Mouse (Mus musculus): ENCODE data around the gene Rpusd2.

Gene Rpusd2

DNA sequence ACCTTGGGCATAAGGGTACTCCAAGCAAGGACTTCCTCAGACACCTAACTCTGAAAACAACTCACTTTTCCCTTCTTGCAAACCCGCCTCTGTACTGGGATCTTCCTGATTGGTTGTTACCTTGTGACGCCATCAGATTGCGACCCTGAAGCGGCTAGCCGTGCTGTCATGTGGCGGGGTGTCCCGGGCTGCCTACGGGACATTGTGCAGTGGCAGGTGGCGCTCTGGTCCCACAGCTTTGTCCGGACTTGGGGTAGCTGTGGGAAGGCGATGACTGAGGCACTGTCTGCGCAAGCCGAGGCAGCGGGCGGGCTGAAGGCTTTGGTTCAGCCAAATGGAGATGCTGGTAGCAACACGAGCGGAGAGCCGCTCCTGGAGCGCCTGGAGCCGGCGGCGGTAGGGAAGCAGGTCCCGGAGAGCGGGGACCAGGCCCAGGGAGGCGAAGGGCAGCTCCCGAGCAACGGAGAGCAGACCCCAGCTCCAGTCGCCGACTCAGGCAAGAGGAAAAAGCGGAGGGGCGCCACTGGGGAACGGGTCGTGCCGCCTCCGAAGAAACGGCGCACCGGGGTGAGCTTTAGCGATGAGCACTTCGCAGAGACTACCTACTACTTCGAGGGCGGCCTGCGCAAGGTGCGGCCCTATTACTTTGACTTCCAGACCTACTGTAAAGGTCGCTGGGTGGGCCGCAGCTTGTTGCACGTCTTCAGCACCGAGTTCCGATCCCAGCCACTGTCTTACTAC is at the start of gene Rpusd2:
TSS of gene Rpusd2 (plus strand) at position 135 of the 741 bp plus-strand sequence.
- CTCF ChIA-PET, result no interaction called here

DNA sequence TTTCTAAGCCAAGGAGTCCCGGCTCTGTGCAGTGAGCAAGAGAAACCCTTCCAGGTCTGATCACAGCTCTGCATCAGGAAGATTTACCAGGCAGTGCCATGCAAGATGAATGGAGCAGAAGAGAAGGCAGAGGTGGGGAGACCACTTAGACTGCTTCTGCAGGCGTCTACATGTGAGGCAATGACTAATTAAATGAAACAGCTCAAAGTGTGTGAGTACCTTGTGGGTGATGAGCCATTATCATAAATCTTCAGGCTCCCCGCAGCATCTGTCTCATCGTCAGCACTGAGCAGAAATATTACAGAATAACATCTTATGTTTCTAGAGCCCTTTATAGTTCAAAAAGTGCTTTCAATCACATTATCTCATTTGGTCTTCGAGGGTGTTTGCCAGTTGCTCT is 39.1 kb upstream of the Rpusd2 start:
- CTCF ChIA-PET, result interaction anchor here (0.6 kb wide), 1 partner anchor 648 kb away, joined by 5 read pairs; no protein-coding TSS in a partner anchor

DNA sequence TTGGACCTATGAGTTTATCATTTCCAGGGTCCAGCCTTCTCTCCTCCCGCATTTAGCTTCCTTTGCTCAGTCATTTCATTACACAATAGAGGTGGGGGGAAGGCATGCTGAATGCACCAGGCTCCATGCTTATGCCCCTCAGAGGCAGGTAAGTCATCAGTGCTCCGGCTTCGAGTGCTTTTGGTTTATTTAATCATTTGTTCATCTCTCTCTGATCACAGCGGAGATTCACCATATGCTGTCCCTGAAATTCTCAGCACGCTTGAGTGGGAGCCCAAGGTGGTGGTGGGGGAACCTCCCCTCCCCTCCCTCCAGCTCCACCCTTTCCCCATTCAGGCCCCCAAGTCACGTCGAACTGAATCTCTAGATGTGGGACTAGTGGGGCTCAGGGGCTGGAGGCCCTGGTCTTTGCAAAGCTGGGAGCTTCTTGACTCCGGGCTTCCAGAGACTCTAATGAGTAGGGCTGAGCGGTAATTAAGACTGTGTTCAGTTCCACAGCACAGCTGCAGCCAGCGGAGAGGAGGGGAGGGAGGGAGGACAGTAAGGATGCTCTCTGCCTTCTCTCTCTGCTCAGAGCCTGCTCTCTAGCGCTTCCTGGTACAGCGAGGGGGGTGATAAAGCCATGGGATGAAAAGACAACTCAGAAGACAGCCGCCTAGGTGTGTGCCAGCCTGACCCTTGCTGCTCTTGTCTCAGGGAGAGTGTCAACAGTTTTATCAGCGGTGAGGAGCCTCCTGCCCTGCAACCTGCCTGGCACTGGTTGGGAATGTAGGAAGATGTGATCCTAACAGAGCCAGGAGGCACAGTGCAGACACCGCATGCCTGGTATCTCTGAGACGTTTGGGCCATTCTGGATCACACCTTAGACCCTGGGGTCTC is 38.4 kb upstream of the Rpusd2 start:
- CTCF ChIA-PET, result no interaction called here

DNA sequence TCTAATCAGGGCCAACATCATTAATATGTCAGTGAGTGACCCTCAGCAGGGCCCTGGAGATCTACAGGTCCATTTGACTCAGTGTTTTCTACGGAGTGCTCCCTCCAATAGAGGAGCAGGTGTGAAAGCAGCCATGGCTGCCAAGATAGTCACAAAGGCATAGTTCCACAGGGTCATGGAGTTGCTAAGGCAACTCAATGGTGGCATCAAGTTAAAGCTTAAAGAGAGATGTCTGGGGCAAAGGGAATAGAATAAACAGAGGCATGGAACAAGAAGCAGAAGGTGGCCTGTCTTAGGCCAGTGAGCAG is 37.8 kb upstream of the Rpusd2 start:
- CTCF ChIA-PET, result no interaction called here

DNA sequence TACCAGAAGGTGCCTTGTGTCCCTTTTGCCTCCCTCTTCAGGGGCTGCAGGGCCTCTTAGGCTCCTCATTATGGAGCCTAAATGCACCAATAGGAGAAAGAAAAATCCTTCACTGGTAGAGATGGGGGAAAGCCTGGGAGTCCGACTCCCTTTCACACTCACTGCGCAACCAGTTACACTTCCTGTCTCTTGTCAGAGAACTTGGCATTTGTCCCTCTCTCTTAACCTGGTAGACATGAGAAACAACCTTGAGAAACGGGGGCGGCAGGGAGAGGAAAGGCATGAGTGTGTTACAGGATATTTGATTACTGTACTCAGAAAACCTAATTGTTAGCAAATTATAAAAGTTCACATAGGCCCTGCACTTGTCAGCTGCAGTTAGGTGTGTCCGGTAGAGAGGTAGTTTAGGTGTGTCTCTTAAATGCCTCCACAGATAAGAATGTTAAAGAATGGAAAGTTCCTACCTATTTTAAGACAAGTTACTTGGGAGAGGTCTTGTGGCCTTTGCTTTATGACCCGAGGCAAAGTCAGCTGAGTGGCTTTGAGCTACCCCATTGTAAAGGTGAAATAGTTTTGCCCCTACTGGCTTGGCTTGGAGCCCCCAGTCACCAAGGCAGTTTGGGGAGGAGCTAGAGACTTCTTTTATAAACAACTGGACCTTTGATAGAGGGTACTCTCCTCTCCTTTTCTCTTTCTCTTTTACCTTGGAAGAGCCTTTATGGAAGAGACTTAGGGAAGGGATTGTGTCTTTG is 36.3 kb upstream of the Rpusd2 start:
- CTCF ChIA-PET, result interaction anchor here (0.7 kb wide), 1 partner anchor 78 kb away, joined by 3 read pairs; no protein-coding TSS in a partner anchor

DNA sequence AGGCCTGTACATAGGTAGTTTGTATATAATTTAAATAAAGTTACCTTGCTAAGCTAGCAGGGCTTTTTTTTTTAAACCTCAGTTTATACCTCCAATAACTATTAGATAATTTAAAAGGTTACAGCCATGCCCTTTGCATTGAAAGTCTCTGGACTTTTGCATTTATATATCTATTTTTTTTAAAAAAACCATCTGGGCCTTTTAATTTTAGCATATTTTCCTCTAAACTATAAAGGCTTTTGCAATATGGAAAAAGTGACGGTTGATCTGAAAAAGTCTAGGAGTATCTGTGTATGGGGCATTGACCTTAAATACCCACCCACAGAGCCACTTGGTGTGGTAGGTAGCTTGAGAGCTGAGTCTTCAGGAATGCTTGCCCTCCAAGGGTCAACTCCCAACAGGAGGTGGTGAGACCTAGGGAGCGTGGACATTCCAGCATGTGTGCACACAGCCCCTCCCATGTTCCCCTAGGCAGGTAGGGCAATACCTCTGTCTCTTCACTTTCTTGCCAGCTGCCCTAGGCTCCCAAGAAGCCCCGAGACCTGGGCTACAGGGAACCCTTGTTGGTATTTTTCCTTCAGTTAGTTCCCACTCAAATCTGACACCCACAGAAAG is 35.5 kb upstream of the Rpusd2 start:
- CTCF ChIA-PET, result interaction anchor here (0.6 to 0.7 kb wide), 2 partner anchors 78 to 250 kb away, joined by 3 read pairs; no protein-coding TSS in a partner anchor

DNA sequence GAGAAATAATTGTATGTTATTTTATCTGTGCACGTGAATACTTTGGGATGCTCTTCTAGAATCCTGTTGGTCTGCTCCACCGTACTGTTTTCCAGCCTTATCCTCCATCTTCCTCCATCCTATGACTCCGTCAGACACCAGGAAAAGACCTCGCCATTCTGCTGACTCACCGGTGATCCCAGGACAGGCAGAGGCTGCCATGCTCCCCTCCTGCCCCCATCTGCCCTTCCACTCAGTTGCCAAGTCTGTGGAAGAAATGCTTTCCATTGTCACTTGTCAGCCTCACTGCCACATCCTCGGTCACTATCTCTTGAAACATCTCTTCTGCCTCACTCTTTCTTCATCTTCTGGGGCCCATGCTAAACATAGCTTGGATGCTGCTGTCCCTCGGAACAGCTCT is 27.7 kb upstream of the Rpusd2 start:
- CTCF ChIA-PET, result no interaction called here

GRCm38 (mm10) chr2:119009376-119009775 is 25.2 kb upstream of the Rpusd2 start:
- CTCF ChIA-PET, result no interaction called here

DNA sequence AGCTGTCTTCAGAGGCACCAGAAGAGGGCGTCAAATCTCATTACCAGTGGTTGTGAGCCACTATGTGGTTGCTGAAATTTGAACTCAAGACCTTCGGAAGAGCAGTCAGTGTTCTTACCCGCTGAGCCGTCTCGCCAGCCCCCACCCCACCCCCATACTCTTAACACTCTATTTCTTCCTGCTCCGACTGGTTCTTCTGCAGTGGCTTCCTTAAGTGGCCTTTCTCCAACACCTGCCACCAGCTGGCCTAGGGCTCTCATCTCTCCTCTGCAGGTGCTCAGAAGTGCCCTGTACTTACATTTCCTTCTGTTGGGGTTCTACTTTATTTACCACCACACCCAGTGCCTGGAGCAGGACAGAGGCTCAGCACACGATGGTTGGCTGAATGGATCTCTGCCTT is 19.6 kb upstream of the Rpusd2 start:
- CTCF ChIA-PET, result interaction anchor here (0.7 kb wide), 1 partner anchor 285 kb away, joined by 7 read pairs; no protein-coding TSS in a partner anchor

- CTCF ChIA-PET, result interaction anchor here (0.6 to 1.0 kb wide), 3 partner anchors 31 to 286 kb away, joined by 4 to 7 read pairs (median 7); no protein-coding TSS in a partner anchor
Observed at GRCm38 (mm10) chr2:119015604-119016180, 18.9 kb upstream of the Rpusd2 start.

- CTCF ChIA-PET, result interaction anchor here (0.6 to 1.1 kb wide), 4 partner anchors 10 to 90 kb away, joined by 4 to 7 read pairs (median 6); no protein-coding TSS in a partner anchor
Observed at GRCm38 (mm10) chr2:119016312-119016711, 18.3 kb upstream of the Rpusd2 start.

- CTCF ChIA-PET, result no interaction called here
Observed at GRCm38 (mm10) chr2:119017647-119018046, 16.9 kb upstream of the Rpusd2 start.

DNA sequence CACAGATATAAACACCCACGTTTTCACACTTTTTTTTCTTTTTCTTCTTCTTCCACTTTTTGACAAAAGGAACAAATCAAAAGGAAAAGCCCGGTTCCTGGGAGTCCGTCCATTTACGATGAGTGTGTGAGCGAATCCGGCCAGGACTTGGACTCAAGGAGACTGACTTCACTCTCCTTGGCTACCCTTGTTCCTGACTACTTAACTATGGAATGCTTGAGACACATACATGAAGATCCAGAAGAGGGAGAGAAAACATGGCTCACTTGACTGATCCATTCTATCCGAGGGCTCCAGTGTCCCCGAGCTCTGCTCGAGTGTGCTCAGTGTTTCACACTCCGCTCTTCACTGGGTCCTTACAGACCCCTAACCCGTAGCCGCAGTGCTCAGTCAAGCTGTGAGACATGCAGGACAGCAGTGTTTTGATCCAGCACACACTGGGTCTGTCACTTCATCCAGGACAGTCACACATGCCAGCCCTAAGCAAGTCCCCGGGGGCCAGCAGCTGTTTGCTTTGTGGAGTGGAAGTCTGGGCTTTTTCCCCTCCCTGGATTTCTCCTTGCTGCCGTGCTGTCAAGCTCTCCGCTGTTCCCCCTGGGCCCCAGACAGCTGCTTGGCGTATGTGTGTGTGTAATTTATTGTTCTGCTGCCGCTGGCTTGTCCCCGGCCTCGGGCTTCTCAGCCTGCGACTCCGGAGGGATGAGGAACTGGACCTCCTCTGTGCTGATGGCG is 16.0 kb upstream of the Rpusd2 start:
- CTCF ChIA-PET, result interaction anchor here (0.6 kb wide), 1 partner anchor 308 kb away, joined by 3 read pairs; no protein-coding TSS in a partner anchor

DNA sequence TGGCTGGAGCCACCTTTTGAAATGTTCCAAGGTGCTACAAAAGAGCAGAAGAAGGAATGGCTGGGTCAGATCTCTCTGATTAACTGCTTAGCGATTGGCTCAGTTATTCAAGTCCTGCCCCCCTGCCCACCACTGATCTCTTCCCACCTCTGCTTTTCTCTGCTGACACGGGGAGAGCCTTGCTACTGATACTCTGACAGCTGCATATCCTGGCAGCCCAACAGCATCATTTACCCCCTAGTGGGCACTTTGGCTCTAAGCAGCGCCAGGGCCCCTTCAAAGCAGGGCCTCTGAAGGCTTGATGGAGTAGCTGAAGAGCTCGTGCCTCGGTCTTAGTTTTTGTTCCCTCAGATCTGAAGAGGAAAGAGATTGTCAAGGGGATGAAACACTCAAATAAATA is 15.5 kb upstream of the Rpusd2 start:
- CTCF ChIA-PET, result interaction anchor here (0.6 kb wide), 1 partner anchor 56 kb away, joined by 6 read pairs; no protein-coding TSS in a partner anchor

GRCm38 (mm10) chr2:119019538-119019937 is 15.1 kb upstream of the Rpusd2 start:
- CTCF ChIA-PET, result interaction anchor here (0.6 kb wide), 1 partner anchor 57 kb away, joined by 6 read pairs; no protein-coding TSS in a partner anchor

DNA sequence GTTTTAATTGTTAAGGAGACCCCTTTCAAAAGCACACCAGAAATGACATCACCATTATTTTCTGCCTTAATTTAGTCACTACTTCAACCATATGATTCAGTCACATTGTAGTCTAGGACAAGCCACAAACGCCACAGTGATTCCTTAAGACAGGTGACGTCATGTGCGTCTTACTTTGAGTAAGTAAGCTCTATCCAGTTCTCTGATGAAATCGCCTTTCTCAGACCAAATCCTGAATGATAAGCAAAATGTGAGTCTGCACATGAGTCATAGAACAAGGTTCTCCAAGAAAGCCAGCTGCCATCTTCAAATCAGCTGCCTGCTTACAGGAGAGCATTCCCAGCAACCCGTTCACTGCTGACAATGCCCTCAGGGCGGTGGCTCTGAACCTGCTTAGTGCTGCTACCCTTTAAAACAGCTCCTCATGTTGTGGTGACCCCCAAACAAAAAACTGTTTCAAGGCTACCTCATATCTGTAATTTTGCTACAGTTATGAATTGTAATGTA is 11.4 kb upstream of the Rpusd2 start:
- CTCF ChIA-PET, result interaction anchor here (0.6 to 0.7 kb wide), 2 partner anchors 208 to 301 kb away, joined by 3 to 4 read pairs; no protein-coding TSS in a partner anchor

DNA sequence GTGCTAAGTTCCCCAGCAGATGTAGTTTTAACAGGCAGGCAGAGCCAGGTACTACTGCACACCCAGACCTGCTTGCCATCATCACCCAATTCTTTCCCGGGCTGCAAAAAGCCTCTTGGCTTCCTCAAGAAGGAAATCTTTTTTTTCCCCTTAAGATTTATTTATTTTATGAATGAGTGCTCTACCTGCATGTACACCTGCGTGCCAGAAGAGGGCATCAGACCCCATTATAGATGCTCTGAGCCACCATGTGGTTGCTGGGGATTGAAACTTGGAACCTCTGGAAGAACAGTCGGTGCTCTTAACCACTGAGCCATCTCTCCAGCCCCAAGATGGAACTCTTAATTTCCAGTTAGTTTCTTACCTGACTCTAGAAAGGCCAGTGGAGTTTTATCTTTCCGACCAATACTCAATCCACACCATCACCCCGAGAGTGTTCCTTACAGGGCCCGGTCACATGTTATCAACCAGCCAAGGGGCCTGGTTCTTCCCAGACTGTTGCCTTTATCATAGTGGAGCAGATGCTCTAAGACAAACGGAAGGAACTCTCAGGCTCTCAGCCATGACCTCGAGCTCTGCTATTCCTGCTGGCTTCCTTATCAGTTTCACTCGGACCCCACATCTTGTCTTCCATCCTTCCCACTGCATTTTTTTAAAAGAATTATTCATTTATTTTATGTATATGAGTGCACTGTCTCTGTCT is 9.9 kb upstream of the Rpusd2 start:
- CTCF ChIA-PET, result interaction anchor here (0.7 kb wide), 1 partner anchor 262 kb away, joined by 3 read pairs; the partner anchor contains the start of gene Ccdc9b

- CTCF ChIA-PET, result no interaction called here
Observed at GRCm38 (mm10) chr2:119025239-119025616, 9.4 kb upstream of the Rpusd2 start.

DNA sequence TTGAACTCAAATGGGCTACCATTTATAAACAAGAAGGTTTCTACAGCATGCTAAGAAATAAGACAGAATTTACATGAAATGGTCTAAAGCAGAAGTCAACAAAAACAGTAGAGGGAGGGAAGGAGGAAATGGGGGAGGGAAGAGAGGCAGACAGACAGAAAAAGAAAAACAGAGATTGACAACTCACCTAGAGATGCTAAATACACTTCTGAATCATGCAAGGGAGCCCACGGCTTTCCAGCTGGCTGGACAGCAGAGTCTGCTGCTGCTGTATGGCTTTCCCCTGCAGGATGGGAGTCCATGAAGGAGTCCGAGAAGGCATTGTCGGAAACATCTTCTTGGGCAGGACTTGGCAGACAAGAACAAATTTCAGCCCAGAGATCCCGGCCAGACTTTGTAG is 7.6 kb upstream of the Rpusd2 start:
- CTCF ChIA-PET, result no interaction called here

Data from spleen, embryonic (tissue).